Mouse (Mus musculus) embryonic facial prominence, embryonic 10.5 days (tissue): ENCODE results near the gene Rbms1. TPM values are rescaled to one million over a fixed set of nuclear protein-coding genes. Genes with fewer than 3 reads are reported as not detected.
A peak's percentile ranks its signal among the peaks of the same experiment; 100 is the strongest.

Experiments used
- DNase-seq: peaks from one replicate; pipeline ENCODE4 v3.0.0-alpha.2; 2017; ENCODE audit warnings: low spot score
- H3K27ac ChIP-seq: fragments of 300-500 bp; sonication (generic); replicated peaks from 2 replicates; pipeline ENCODE4 v1.5.1; 2016; ENCODE audit warnings: mild to moderate bottlenecking
- H3K27me3 ChIP-seq: fragments of 300-500 bp; sonication (generic); replicated peaks from 2 replicates; pipeline ENCODE4 v1.6.1; 2016; ENCODE audit warnings: low read depth, mild to moderate bottlenecking; ENCODE audit not compliant: poor library complexity, severe bottlenecking
- H3K36me3 ChIP-seq: fragments of 300-500 bp; sonication (generic); replicated peaks from 2 replicates; pipeline ENCODE4 v1.6.1; 2016; ENCODE audit warnings: mild to moderate bottlenecking, moderate library complexity
- H3K4me1 ChIP-seq: fragments of 300-500 bp; sonication (generic); 2 replicates; pipeline ENCODE4 v1.6.1; 2016
- H3K4me3 ChIP-seq: fragments of 300-500 bp; sonication (generic); 2 replicates; pipeline ENCODE4 v1.5.1; 2016; ENCODE audit warnings: mild to moderate bottlenecking, moderate library complexity
- H3K9me3 ChIP-seq: fragments of 300-500 bp; sonication (generic); 2 replicates; pipeline ENCODE4 v1.6.1; 2016; ENCODE audit warnings: mild to moderate bottlenecking
- WGBS: fragments of 180-500 bp; shearing (Covaris S2); methylation state at CpG from one replicate; pipeline ENCODE4 v1.1.7; 2016; 5-methylcytosine and 5-hydroxymethylcytosine counted together
- polyA plus RNA-seq: library from polyadenylated mRNA; unstranded; fragments of >200 nt; fragmentation: Nextera tagmentation; extraction: Ambion mirVana; gene quantifications from 2 replicates; pipeline ENCODE4 v1.2.1, GENCODE M21; 2016

The Rbms1 gene
- polyA plus RNA-seq, 1 experiment from 2014 or later = 106 TPM

GRCm38 (mm10) chr2:60939957-60940356 is 23.0 kb downstream of the Rbms1 start:
- 90% methylated on average over 2 of the region's 2 CpGs for WGBS
- Histone ChIP-seq H3K4me1 (peaks cover 24% of the 10 kb centered on the region), H3K4me3 (no peak overlapping the region), H3K9me3 (no peaks in the 10 kb centered on the region), H3K27me3 (no peaks in the 10 kb centered on the region), H3K27ac (no peak overlapping the region), H3K36me3 (0 out of 2 replicates have a peak, but pooled peaks cover 3% of the 10 kb centered on the region)
- no peak for DNase-seq

GRCm38 (mm10) chr2:60936910-60937309 is 26.1 kb downstream of the Rbms1 start:
- Histone ChIP-seq H3K36me3 (no peaks in the 10 kb centered on the region), H3K4me1 (peaks cover 24% of the 10 kb centered on the region), H3K27me3 (no peaks in the 10 kb centered on the region), H3K9me3 (no peaks in the 10 kb centered on the region), H3K27ac (no peak overlapping the region), H3K4me3 (no peak overlapping the region)
- 94% methylated on average over 14 of the region's 14 CpGs for WGBS
- DNase-seq = no peak

- Histone ChIP-seq H3K36me3 (no peaks in the 10 kb centered on the region), H3K9me3 (no peaks in the 10 kb centered on the region), H3K4me3 (no peak overlapping the region), H3K27ac (no peak overlapping the region), H3K27me3 (no peaks in the 10 kb centered on the region), H3K4me1 (peaks cover 18% of the 10 kb centered on the region)
- no peak for DNase-seq
- WGBS = 96% methylated on average over 5 of the region's 5 CpGs
Observed at GRCm38 (mm10) chr2:60928948-60929347, 34.0 kb downstream of the Rbms1 start.

- no peak for DNase-seq
- H3K27me3 ChIP-seq = no peaks in the 10 kb centered on the region
- peaks cover 26% of the 10 kb centered on the region for H3K4me1 ChIP-seq
- no peaks in the 10 kb centered on the region for H3K9me3 ChIP-seq
- 92% methylated on average over 8 of the region's 8 CpGs for WGBS
- no peak overlapping the region for H3K4me3 ChIP-seq
- H3K27ac ChIP-seq = no peak overlapping the region
- H3K36me3 ChIP-seq = no peaks in the 10 kb centered on the region
Observed at GRCm38 (mm10) chr2:60927906-60928775, 34.9 kb downstream of the Rbms1 start.

GRCm38 (mm10) chr2:60925063-60925462 is 37.9 kb downstream of the Rbms1 start:
- H3K36me3 ChIP-seq = no peaks in the 10 kb centered on the region
- WGBS = 75% methylated on average over 5 of the region's 5 CpGs
- no peak for DNase-seq
- H3K27ac ChIP-seq = no peak overlapping the region
- no peak overlapping the region for H3K4me3 ChIP-seq
- no peaks in the 10 kb centered on the region for H3K9me3 ChIP-seq
- peaks cover 41% of the 10 kb centered on the region for H3K4me1 ChIP-seq
- no peaks in the 10 kb centered on the region for H3K27me3 ChIP-seq

GRCm38 (mm10) chr2:60923756-60924544 is 39.0 kb downstream of the Rbms1 start:
- peaks cover 47% of the 10 kb centered on the region for H3K4me1 ChIP-seq
- DNase-seq = no peak
- no peak overlapping the region for H3K27ac ChIP-seq
- H3K9me3 ChIP-seq = no peaks in the 10 kb centered on the region
- 72% methylated on average over 11 of the region's 11 CpGs for WGBS
- H3K27me3 ChIP-seq = no peaks in the 10 kb centered on the region
- no peak overlapping the region for H3K4me3 ChIP-seq
- no peaks in the 10 kb centered on the region for H3K36me3 ChIP-seq

GRCm38 (mm10) chr2:60923111-60923510 is 39.9 kb downstream of the Rbms1 start:
- no peaks in the 10 kb centered on the region for H3K9me3 ChIP-seq
- peaks cover 48% of the 10 kb centered on the region for H3K4me1 ChIP-seq
- H3K27me3 ChIP-seq = no peaks in the 10 kb centered on the region
- no peaks in the 10 kb centered on the region for H3K36me3 ChIP-seq
- H3K27ac ChIP-seq = no peak overlapping the region
- WGBS = 65% methylated on average over 6 of the region's 6 CpGs
- no peak overlapping the region for H3K4me3 ChIP-seq
- DNase-seq = peak; percentile 44

- no peak for DNase-seq
- no peaks in the 10 kb centered on the region for H3K9me3 ChIP-seq
- H3K27me3 ChIP-seq = no peaks in the 10 kb centered on the region
- H3K27ac ChIP-seq = 0 out of 2 replicates have a peak overlapping the region, but pooled peaks have one; percentile 14
- peaks cover 47% of the 10 kb centered on the region for H3K4me1 ChIP-seq
- H3K36me3 ChIP-seq = no peaks in the 10 kb centered on the region
- 61% methylated on average over 5 of the region's 5 CpGs for WGBS
- H3K4me3 ChIP-seq = no peak overlapping the region
Observed at GRCm38 (mm10) chr2:60922351-60922750, 40.6 kb downstream of the Rbms1 start.

GRCm38 (mm10) chr2:60920076-60920475 is 42.9 kb downstream of the Rbms1 start:
- 44% methylated on average over 3 of the region's 3 CpGs for WGBS
- H3K27me3 ChIP-seq = no peaks in the 10 kb centered on the region
- no peak overlapping the region for H3K4me3 ChIP-seq
- peaks cover 62% of the 10 kb centered on the region for H3K4me1 ChIP-seq
- no peaks in the 10 kb centered on the region for H3K36me3 ChIP-seq
- DNase-seq = no peak
- no peak overlapping the region for H3K27ac ChIP-seq
- H3K9me3 ChIP-seq = no peaks in the 10 kb centered on the region

GRCm38 (mm10) chr2:60918401-60918800 is 44.6 kb downstream of the Rbms1 start:
- Histone ChIP-seq H3K4me3 (no peak overlapping the region), H3K27me3 (no peaks in the 10 kb centered on the region), H3K4me1 (peaks cover 56% of the 10 kb centered on the region), H3K27ac (no peak overlapping the region), H3K9me3 (no peaks in the 10 kb centered on the region), H3K36me3 (no peaks in the 10 kb centered on the region)
- 91% methylated on average over 7 of the region's 7 CpGs for WGBS
- no peak for DNase-seq

- no peaks in the 10 kb centered on the region for H3K9me3 ChIP-seq
- no peaks in the 10 kb centered on the region for H3K27me3 ChIP-seq
- H3K4me3 ChIP-seq = no peak overlapping the region
- no peak for DNase-seq
- WGBS = 69% methylated on average over 7 of the region's 7 CpGs
- H3K36me3 ChIP-seq = no peaks in the 10 kb centered on the region
- H3K4me1 ChIP-seq = peaks cover 65% of the 10 kb centered on the region
- H3K27ac ChIP-seq = no peak overlapping the region
Observed at GRCm38 (mm10) chr2:60914524-60915280, 48.3 kb downstream of the Rbms1 start.

GRCm38 (mm10) chr2:60913281-60913680 is 49.7 kb downstream of the Rbms1 start:
- WGBS = 42% methylated on average over 3 of the region's 3 CpGs
- H3K4me1 ChIP-seq = peaks cover 56% of the 10 kb centered on the region
- H3K9me3 ChIP-seq = no peaks in the 10 kb centered on the region
- no peaks in the 10 kb centered on the region for H3K27me3 ChIP-seq
- no peak for DNase-seq
- H3K27ac ChIP-seq = no peak overlapping the region
- H3K36me3 ChIP-seq = no peaks in the 10 kb centered on the region
- no peak overlapping the region for H3K4me3 ChIP-seq
